Mouse (Mus musculus): ENCODE measurements around the gene Nedd8.

Gene Nedd8

DNA sequence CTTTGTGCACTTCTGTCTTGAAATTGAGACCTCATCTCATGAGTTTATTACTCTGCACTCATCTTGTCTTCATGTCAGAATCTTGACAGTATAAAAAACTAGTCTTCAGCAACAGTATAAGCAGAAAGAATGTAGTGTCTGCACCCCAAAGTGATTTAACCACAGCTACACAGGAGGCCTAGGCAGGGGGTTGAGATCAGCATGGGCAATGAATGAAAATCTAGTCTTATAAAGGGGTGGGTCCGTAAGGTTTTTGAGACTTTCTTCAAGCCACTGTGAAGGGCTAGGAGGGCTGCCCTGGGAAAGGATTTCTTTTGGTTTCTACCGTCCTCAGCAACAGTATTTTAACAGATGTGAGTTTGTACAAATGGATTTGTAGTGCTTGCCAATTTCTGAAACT is 11.3 kb downstream of the Nedd8 start:
- DNase-seq (ENCODE audit: low spot score in 2 of 2) = no peak

DNA sequence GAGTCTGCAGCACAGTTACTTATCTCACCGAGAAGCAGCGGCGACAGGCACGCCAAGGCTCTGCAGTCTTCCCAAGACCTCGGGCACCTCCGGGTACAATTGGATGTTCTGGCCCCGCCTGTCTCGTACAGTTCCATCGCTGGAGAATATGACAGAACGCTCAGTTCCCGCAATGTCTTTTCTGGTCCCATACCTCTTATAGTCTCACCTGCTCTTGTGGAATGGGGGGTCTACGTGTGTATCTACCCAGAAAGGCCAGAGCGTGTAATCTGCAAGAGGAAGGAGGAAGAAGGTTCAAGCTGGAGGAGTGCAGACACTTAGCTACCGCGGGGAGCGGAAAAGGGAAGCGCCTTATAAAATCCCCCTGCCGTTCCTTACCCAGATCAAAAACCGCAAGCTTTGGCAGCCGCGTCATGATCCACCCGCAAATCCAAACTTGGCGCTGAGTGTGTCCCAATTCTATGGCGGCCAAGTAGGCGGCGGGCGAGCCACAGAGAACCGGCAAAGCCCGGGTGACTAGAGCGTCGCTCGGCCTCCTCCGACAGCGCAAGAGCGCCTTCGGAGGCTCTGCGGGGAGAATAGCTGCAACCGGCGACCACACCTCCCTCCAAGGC is 11.9 kb downstream of the Nedd8 start, which contains the start of gene Mdp1:
TSS of gene Mdp1 (minus strand) at position 549 of the 614 bp plus-strand sequence.
- peak; percentile 58 to 69 for DNase-seq (ENCODE audit: low spot score in 2 of 2)

DNA sequence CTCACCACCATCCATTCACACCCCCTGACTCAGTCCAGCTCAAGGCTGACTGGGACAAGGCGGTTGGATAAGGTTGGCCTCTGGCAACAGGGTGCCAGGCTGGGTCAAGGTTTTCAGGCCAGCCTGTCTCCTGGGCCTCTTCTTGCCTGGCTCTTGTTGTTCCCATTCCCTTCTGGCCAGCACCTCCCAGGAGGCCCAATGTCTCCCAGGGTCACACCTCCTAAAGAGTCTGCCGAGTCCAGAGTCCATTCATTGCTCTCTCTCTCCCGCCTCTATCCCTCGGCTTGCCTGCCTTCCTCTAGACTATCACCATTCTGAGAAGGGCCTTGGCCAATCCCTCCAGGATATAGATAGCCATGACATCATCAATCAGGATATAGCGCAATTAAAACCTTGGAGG is 13.9 kb downstream of the Nedd8 start:
- DNase-seq (ENCODE audit: low spot score in 2 of 2) = no peak

DNA sequence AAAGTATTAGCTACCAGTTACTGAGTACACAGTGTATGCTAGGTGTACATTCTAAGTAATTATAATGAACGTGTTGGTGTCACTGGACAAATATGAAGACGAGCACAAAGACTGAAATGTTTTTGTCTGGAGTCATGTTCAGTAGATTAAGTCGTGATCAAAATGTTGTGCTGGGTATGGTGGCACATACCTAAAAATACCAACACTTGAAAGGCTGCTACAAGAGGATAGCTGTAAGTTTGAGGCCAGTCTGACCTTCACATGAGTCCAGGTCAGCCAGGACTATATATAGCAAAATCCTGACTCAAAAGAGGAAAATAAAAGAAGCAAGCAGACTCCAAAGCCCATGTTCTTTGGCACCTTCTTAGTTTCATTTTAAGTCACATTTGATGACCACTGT is 15.0 kb downstream of the Nedd8 start:
- no peak for DNase-seq (ENCODE audit: low spot score in 2 of 2)

DNA sequence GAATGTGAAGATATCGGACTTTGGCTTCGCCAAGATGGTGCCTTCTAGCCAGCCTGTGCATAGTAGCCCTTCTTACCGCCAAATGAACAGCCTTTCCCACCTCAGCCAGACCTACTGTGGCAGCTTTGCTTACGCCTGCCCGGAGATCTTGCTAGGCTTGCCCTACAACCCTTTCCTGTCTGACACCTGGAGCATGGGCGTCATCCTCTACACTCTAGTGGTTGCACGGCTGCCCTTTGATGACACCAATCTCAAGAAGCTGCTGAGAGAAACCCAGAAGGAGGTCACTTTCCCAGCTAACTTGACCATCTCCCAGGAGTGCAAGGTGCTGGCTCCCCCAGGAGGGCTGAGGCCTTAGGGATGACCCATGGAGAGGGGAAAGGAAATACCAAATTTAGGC is 20.4 kb downstream of the Nedd8 start:
- DNase-seq (ENCODE audit: low spot score in 2 of 2) = no peak

DNA sequence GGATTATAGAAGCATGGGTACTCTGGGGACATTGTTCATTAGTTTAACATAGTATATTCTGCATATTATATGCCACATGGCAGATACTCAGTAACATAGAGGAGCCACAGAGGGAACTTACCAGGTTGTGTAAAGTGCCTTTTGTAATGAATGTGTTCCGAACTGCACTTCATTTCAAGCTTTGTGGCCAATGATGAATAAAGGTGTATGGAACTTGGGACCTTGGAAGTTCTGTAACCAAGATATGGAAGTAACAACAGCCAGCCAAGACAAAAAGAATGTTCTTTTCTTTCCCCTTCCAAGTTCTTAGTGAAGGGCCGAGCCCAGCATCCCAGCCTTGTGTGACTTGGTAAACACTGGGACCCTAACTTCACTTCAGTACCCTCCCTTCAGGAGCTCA is 22.0 kb downstream of the Nedd8 start, which contains the start of gene Tssk4:
TSS of gene Tssk4 (plus strand) at position 301 of the 400 bp plus-strand sequence.
- DNase-seq (ENCODE audit: low spot score in 2 of 2) = no peak

DNA sequence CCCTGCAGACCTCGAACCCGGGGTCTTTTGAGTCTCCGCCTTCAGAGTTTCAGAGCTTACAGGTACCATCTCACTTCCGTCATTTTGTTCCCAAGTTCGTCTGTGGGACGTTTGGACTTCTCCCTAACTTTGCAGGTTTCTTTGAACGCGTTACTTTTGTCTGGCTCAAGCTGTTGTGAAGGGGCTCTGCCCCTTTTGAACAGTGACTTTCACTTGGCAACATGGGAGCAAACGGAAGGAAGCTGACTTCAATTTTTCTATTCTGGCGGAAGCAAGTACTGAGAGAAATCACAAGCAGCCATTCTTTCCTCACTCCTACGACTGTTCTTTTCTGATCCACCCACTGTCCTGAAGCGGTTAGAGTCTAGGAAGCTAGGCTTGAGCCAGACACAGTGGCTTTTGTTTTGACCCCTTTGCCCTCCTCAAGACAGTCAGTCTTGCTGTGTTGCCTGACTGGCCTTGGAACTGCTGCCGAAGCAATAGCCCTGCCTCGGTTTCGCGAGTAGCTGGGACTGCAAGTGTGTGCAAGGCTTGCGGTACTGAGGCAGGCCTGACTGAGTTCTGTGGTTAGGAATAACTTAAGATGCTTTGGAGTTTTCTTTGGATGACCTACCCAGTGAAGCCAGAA is 27.5 kb downstream of the Nedd8 start:
- no peak for DNase-seq (ENCODE audit: low spot score in 2 of 2)

DNA sequence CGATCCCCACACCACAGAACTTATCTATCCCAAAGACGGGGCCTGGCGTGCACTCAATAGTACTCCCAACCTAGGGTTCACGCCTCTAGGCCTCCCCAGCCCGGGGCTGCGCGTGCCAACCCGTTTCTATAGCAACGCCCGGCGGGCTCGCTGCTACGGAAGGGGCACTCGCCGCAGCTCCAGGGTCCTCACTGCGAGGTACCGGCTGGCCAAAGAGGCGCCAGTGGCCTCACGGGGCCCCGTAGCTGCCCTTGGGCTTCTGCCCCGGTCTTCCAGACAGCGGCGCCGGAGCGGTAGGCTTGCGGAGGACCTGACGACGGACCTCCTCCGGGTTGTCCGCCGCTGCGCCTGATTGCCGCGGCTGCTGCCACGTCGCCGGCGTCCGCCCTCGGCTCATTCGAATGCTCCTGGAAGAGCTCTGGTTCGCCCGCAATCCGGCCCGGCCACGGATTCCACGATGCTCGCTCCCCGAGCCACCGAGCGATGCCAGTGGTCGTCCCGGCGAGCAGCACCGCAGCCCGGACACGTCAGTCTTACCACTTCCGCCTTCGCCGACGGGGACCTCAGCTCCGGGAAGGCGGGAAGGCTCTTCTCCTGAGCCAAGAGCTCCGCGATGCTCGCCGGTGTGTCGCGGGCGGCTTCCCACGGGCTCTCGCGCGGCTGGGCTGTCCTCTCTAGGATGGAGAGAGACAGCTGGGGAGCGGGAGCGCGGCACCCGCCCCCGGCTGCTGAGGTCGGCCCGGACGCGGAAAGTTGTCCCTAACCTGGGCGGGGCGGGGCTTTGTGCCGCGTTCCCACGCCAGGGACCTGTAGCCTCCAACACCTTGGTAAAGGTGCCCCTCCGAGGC is 28.6 kb downstream of the Nedd8 start, which contains the start of gene Tm9sf1:
TSS of gene Tm9sf1 (minus strand) at position 747 of the 848 bp plus-strand sequence.
- DNase-seq (ENCODE audit: low spot score in 2 of 2) = peak; percentile 79 to 81

DNA sequence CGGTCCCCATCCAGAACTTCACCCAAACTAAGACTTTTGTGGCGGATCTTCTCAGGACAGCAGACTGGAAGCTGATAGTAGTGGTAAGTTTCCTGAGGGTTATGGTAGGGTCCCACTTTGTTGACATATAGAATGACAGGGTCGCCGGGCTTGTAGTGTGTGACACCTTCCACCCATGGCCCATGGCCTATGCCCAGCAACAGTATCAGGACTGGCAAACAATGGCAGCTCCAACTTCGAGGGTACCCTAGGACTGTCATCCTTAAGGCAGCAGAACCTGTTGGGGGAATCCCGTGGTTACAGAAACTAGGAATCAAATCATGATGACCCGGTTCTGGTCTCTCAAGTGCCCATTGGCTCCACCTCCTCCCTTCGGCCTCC is 29.3 kb downstream of the Nedd8 start:
- DNase-seq (ENCODE audit: low spot score in 2 of 2) = no peak

DNA sequence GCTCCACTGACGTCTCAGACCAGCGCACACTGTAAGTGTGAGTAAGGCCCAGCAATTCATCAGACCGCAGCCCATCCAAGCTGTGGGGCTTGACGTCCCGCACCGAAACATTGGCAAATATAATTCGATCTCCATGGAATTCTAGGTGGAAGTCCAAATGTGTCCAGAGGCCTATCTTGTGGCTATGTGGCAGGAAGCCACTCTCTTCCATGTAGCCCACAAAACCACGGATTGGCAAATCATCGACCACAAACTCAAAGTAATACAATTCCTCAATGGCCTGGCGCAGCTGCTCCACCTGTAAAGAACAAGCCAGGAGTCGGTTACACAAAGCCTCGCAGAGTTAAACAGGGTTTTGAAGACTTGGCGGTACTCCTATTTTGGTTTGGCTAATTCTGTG is 30.6 kb downstream of the Nedd8 start:
- DNase-seq (ENCODE audit: low spot score in 2 of 2) = no peak

DNA sequence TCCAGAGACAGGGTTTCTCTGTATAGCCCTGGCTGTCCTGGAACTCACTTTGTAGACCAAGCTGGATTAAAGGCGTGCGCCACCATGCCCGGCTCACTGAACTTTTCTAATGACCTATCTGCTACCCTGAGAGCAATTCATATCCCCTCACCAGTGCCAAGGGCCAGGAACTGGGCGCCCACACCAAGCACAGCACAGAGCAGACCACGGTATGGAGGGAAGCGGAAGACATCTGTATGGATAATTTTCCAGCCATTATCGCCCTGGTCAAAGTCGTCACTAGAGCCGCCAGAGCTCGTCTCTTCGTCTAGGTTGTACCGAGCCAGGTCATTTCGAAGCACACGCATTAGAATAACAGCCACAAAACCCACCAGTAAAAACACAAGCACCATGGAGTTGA is 31.1 kb downstream of the Nedd8 start:
- no peak for DNase-seq (ENCODE audit: low spot score in 2 of 2)

DNA sequence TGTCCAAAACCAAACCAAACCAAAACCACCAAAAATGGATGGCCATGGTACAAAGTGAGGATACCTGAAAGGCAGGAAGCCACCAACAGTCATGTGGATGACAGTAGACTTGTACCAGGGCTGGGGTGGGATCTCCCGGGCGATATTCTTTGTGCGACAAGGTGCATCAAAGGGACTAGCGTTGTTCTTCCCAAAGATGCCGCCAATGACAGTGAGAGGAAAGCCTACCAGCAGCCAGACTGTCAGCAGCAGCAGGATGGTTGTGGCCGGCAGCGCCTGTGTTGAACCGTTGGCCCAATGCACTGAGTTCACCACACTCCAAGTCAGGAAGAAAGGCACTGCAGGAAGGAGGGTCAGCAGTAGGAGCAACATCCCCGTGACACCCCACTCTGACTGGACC is 34.1 kb downstream of the Nedd8 start, which contains the start of gene Gm49378:
TSS of gene Gm49378 (minus strand) at position 101 of the 400 bp plus-strand sequence.
- no peak for DNase-seq (ENCODE audit: low spot score in 2 of 2)

DNA sequence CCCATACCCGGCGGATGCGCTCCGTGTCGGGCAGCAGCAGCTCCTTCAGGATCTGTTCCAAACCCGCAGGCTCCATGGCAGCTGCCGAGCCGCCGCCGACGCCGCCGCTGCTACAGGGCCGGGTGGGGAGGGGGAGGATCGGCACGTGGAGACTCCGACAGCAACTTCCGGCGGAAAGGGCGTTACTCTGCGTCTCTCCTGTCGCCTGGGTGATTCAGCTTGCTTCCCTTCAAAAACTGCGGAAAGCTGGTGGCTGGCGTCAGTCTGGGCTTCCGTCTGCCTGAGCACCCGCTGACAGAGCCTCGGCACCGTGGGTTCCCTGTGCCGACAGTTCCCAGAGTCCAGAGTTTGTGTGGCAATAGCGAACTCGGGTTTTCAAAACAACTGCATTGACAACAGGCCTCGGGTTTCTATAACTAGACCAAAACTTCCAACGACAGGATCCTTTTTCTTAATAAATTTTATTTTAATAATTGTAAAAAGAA is 36.4 kb downstream of the Nedd8 start, which contains the start of gene Ipo4:
TSS of gene Ipo4 (minus strand) at position 435 of the 485 bp plus-strand sequence.
- peak; percentile 64 to 79 for DNase-seq (ENCODE audit: low spot score in 2 of 2)

DNA sequence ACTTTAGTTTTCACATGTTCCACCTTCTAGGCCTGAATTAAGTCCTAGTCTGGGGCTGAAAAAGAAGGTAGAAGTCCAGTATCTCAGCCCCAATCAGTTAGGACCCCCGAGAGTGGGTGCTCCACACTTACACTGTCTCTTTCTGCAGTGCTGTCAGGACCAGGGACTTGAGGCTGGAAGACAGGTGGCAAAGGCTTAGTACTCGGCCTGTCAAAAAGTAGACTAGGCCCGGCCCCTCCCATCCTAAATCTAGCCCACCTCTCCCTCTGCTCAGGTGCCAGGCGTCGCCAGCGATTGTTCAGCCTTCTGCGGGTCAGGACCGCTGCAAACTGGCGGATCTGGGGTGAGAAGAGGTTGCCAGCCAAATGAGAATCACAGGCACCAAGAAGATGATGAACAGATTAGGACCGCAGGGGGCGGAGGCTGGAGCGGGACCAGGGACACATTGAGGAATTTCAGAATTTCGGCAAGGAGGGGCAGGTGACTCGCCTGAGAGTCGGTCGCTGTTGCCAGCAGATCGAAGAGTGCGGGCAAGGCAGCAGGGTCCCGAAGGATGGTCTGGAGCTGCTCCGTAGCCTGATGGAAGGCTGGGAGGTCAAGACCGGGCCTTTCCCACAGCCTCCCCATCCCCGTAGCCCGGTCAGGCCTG is 36.9 kb downstream of the Nedd8 start:
- no peak for DNase-seq (ENCODE audit: low spot score in 2 of 2)

DNA sequence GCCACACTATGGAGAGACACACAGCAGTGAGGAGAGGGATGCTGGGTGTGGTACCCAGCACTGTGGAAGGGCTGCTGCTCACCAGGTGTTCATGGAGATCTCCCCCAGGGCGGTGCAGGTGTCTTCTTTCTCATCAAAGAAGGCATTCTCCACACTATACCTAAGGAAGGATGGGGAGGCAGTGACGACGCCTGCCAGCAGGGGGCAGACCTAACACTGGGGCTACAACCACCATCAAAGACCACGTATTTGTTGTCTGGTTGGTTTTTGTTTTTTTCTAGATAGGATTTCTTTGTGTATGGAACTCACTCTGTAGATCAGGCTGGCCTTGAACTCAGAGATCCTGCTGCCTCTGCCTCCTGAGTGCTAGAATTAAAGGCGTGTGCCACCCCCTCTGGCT is 42.6 kb downstream of the Nedd8 start:
- DNase-seq (ENCODE audit: low spot score in 2 of 2) = peak; percentile 25 to 41

DNA sequence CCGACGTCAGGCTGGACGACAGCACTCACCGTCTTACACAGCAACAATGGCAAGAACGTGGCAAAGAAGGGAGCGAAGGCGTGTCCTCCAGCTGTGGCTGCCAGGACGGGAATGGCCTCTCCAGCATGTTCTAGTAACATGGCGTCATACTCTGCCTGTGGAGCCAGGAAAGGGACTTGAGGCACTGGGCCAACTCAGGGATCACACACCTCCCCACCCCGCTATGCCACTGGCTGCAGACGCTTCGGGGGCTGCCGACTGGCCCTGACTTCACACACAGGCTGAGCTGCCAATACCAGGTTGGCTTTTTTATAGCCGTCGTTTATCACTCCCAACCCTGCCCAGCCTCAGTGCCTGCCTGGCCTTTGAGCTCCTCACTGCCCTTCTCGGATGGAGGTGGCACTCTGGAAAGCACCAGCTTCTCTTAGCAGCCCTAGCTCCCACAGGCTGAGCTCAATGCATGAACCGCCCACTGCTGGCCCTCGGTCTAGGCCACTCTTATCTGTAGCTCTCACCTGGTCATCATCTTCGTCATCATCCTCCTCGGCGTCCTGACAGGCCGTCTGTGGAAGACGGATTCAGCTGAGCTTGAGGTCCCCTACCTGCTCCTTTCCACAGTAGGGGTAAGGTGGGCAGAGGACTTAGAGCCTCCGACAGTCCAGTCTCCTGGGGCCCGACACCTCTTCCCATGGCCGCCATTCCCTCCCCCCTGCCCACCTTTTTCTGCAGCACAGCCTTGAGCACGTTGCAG is 43.7 kb downstream of the Nedd8 start:
- no peak for DNase-seq (ENCODE audit: low spot score in 2 of 2)

DNA sequence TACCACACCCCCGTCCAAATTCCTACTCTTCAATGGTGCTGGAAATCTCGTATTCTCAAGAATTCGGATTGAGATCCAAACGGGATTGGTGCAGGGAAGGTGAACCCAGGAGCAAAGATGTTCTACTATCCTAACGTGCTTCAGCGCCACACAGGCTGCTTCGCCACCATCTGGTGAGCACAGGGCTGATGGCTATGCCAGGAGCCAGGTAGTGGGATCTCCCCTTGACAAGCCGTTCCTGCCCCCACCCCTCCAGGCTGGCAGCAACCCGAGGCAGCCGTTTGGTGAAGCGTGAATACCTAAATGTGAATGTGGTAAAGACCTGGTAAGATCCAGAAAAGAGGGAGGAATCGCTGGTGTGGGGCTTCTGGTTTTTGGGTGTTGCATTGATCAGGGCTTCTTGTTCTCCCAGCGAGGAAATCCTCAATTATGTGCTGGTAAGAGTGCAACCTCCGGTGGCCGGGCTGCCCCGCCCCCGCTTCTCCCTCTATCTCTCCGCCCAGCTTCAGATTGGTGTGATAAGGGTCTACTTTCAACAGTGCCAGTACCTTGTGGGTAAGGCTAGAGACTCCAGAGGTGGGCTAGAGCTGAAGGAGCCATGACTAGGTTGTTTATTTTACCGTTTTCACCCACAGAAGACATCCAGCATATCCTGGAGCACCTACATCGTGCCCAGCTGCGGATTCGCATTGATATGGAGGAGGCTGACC is 53.3 kb downstream of the Nedd8 start:
- no peak for DNase-seq (ENCODE audit: low spot score in 2 of 2)

DNA sequence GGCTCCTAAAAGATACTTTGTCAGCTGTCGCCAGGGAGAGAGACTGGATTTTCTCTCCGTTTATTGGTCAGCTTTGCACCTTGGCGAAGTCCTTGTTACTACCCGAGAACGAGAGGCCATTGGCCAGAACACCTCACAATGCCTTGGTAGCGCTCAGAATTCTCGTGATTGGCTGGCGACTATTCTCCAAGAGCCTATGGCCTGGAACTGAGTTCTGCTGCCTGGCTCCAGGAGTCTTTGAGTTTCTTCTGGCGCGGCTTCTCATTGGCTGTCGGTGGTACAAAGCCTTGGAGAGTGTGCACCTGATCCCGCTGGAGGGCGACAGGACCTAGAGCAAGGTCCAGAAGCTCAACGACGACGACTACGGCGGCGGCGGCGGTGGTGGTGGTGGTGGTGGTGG is 54.1 kb downstream of the Nedd8 start, which contains the start of gene Rec8:
TSS of gene Rec8 (plus strand) at position 216 of the 400 bp plus-strand sequence.
- DNase-seq (ENCODE audit: low spot score in 2 of 2) = no peak

DNA sequence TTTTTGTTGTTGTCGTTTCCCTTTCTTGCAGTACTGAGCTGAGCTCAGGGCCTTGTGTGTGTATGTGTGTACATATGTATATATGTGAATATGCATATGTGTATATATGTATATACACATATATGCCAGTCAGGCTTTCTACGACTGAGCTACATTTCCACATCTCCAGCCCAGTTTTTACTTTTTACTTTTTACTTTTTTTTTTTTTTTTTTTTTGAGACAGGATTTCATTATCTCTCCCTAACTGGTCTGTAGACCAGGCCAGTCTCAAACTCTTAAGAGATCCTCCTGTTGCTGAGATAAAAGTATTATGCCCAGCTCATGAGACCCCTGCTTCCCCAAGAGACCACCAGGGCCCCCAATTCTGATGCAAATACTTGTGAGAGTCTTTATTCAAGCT is 55.1 kb downstream of the Nedd8 start:
- no peak for DNase-seq (ENCODE audit: low spot score in 2 of 2)

DNA sequence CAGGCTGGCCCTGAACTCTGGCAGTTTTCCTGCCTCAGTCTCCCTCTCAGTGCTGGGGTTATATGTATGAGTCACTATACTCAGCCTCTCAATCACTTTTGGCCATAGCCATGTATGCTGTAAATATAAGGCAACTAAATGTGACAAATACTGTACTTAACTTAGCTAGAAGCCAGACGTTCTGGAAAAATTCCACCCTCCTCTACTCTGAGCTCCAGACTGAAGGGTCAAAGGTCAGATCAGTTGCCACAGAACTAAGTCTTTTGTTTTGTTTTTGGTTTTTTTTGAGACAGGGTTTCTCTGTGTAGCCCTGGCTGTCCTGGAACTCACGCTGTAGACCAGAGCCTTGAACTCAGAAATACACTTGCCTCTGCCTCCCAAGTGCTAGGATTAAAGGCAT is 56.0 kb downstream of the Nedd8 start:
- DNase-seq (ENCODE audit: low spot score in 2 of 2) = no peak

Measured in frontal cortex, postnatal 25 days (tissue).